Mouse (Mus musculus) liver, adult 10 weeks (tissue): Measurements from ENCODE around the gene Lrtm2. TPM values are rescaled to one million over a fixed set of nuclear protein-coding genes. Genes with fewer than 3 reads are reported as not detected.

Experiments used
- polyA plus RNA-seq: library from polyadenylated mRNA; stranded (reverse); fragments of 350-450 nt; fragmentation: Illumina TruSeq; extraction: RNeasy Lipid Tissue Mini Kit (QIAGEN cat#74804); gene quantifications from one replicate; pipeline ENCODE4 v1.2.3, GENCODE M21; 2014; ENCODE audit warnings: low read depth, low replicate concordance

Gene Lrtm2
- not detected for polyA plus RNA-seq

GRCm38 (mm10) chr6:119330506-119330905 lies at the start of gene Lrtm2:
Gene Lrtm2 (minus strand): TSS chr6:119330766.

Other genes starting within 250 kb of the Lrtm2 start
- gene Dcp1b, start 155.5 kb downstream of the Lrtm2 start, polyA plus RNA-seq = 1.2 TPM
- not detected for gene Cacna1c, start 134.3 kb downstream of the Lrtm2 start, polyA plus RNA-seq
- gene Cacna2d4, start 94.2 kb downstream of the Lrtm2 start, polyA plus RNA-seq = not detected
- 236 TPM for gene Adipor2, start 86.9 kb upstream of the Lrtm2 start, polyA plus RNA-seq
- gene Fbxl14, start 148.9 kb upstream of the Lrtm2 start, polyA plus RNA-seq = 6.4 TPM
- gene Wnt5b, start 213.6 kb upstream of the Lrtm2 start, polyA plus RNA-seq = 0.66 TPM